Mouse (Mus musculus) right cerebral cortex, adult 2 months (tissue): Measurements from ENCODE around the gene Sparc.

Source experiments
- DNase-seq, 2 experiments: peaks; one replicate each; pipeline ENCODE4 v3.0.0; 2021 to 2022; ENCODE audit warnings: low spot score in 2 of 2

Sparc gene

GRCm38 (mm10) chr11:55365840-55366239 is 57.1 kb downstream of the Sparc start:
- no peak for DNase-seq

GRCm38 (mm10) chr11:55365242-55365641 is 57.7 kb downstream of the Sparc start:
- no peak for DNase-seq

GRCm38 (mm10) chr11:55364662-55365061 is 58.3 kb downstream of the Sparc start:
- DNase-seq = no peak

GRCm38 (mm10) chr11:55358094-55358783 is 64.7 kb downstream of the Sparc start:
- DNase-seq = no peak

- DNase-seq = no peak
Measured at GRCm38 (mm10) chr11:55356846-55357245, 66.1 kb downstream of the Sparc start.
